Mouse (Mus musculus) retina, postnatal 7 days (tissue): ENCODE data around the gene Srsf3.
"Not testable (repeated sequence)": the region's sequence is repeated elsewhere in the genome, so short reads cannot be mapped to it uniquely, and the experiment has no call there.

ENCODE experiments used
- DNase-seq: peaks from one replicate; pipeline ENCODE4 v3.0.0-alpha.2; 2012; ENCODE audit warnings: low read depth, low spot score

Srsf3 gene

GRCm38 (mm10) chr17:29018292-29018984 lies 14.0 kb upstream of the Srsf3 start:
- DNase-seq, result no peak

GRCm38 (mm10) chr17:29019391-29019790 lies 13.0 kb upstream of the Srsf3 start:
- no peak for DNase-seq

- DNase-seq, result no peak
Measured at GRCm38 (mm10) chr17:29020444-29020843, 12.0 kb upstream of the Srsf3 start.

GRCm38 (mm10) chr17:29022230-29022819 lies 10.1 kb upstream of the Srsf3 start:
- DNase-seq, result no peak

- DNase-seq, result no peak
Measured at GRCm38 (mm10) chr17:29023346-29023745, 9.1 kb upstream of the Srsf3 start.

- no peak for DNase-seq
Measured at GRCm38 (mm10) chr17:29024047-29024892, 8.2 kb upstream of the Srsf3 start.

- no peak for DNase-seq
Measured at GRCm38 (mm10) chr17:29024896-29025565, 7.4 kb upstream of the Srsf3 start.

GRCm38 (mm10) chr17:29026652-29027356 lies 5.6 kb upstream of the Srsf3 start:
- DNase-seq, result no peak

GRCm38 (mm10) chr17:29030321-29031034 lies 1.9 kb upstream of the Srsf3 start:
- no peak for DNase-seq

- not testable (repeated sequence) for DNase-seq
Measured at GRCm38 (mm10) chr17:29031085-29031711, 1.2 kb upstream of the Srsf3 start.

GRCm38 (mm10) chr17:29031771-29032273 lies 606 bp upstream of the Srsf3 start:
- no peak for DNase-seq

GRCm38 (mm10) chr17:29033569-29034061 lies 1.2 kb downstream of the Srsf3 start:
- DNase-seq, result no peak

- DNase-seq, result no peak
Measured at GRCm38 (mm10) chr17:29034264-29034663, 1.8 kb downstream of the Srsf3 start.

GRCm38 (mm10) chr17:29035506-29035905 lies 3.1 kb downstream of the Srsf3 start:
- no peak for DNase-seq

GRCm38 (mm10) chr17:29039351-29039750 lies 6.9 kb downstream of the Srsf3 start:
- no peak for DNase-seq

- DNase-seq, result not testable (repeated sequence)
Measured at GRCm38 (mm10) chr17:29041632-29042031, 9.2 kb downstream of the Srsf3 start.

- no peak for DNase-seq
Measured at GRCm38 (mm10) chr17:29042569-29042968, 10.1 kb downstream of the Srsf3 start.

GRCm38 (mm10) chr17:29043583-29043982 lies 11.2 kb downstream of the Srsf3 start:
- no peak for DNase-seq

- DNase-seq, result no peak
Measured at GRCm38 (mm10) chr17:29044146-29044924, 11.9 kb downstream of the Srsf3 start.
